Mouse (Mus musculus): ENCODE data around the gene Ppa1. TPM values are rescaled to one million over a fixed set of nuclear protein-coding genes. Genes with fewer than 3 reads are reported as not detected.

Ppa1 gene
- 63.2 and 81.9 TPM in 2 replicates for polyA plus RNA-seq (2015; fragmentation: Nextera tagmentation; extraction: Ambion mirVana)

GRCm38 (mm10) chr10:61647790-61648736 is at the start of gene Ppa1:
TSS of gene Ppa1 (plus strand) at chr10:61648552.

GRCm38 (mm10) chr10:61680015-61680913 is 31.9 kb downstream of the Ppa1 start, which contains the start of gene Sar1a:
TSS of gene Sar1a (plus strand) at chr10:61680299.

GRCm38 (mm10) chr10:61694870-61695670 is 46.7 kb downstream of the Ppa1 start, which contains the start of gene Tysnd1:
TSS of gene Tysnd1 (plus strand) at chr10:61695514.

GRCm38 (mm10) chr10:61714771-61715461 is 66.6 kb downstream of the Ppa1 start, which contains the start of gene Aifm2:
TSS of gene Aifm2 (plus strand) at chr10:61715263.

Other genes with a start within 250 kb of the Ppa1 start
- gene Nodal, start 230.6 kb upstream of the Ppa1 start, polyA plus RNA-seq (2015; fragmentation: Nextera tagmentation; extraction: Ambion mirVana): 0.20 TPM in 1 of 2 replicates, not detected in the other
- gene Eif4ebp2, start 195.9 kb upstream of the Ppa1 start, polyA plus RNA-seq (2015; fragmentation: Nextera tagmentation; extraction: Ambion mirVana): 31.9 and 57.1 TPM in 2 replicates
- gene Lrrc20, start 172.8 kb upstream of the Ppa1 start, polyA plus RNA-seq (2015; fragmentation: Nextera tagmentation; extraction: Ambion mirVana): 4.7 and 8.8 TPM in 2 replicates
- gene Npffr1, start 53.1 kb upstream of the Ppa1 start, polyA plus RNA-seq (2015; fragmentation: Nextera tagmentation; extraction: Ambion mirVana): 0.16 and 0.18 TPM in 2 replicates
- gene Sar1a, start 31.7 kb downstream of the Ppa1 start, polyA plus RNA-seq (2015; fragmentation: Nextera tagmentation; extraction: Ambion mirVana): 197 and 228 TPM in 2 replicates
- gene Tysnd1, start 47.0 kb downstream of the Ppa1 start, polyA plus RNA-seq (2015; fragmentation: Nextera tagmentation; extraction: Ambion mirVana): 40.0 and 78.9 TPM in 2 replicates
- 71.6 and 190 TPM in 2 replicates for gene Aifm2, start 66.7 kb downstream of the Ppa1 start, polyA plus RNA-seq (2015; fragmentation: Nextera tagmentation; extraction: Ambion mirVana)
- gene H2afy2, start 135.6 kb downstream of the Ppa1 start, polyA plus RNA-seq (2015; fragmentation: Nextera tagmentation; extraction: Ambion mirVana): 51.5 and 60.2 TPM in 2 replicates